Mouse (Mus musculus): ENCODE results near the gene Irf3. TPM values are rescaled to one million over a fixed set of nuclear protein-coding genes. Genes with fewer than 3 reads are reported as not detected.
"Not testable (repeated sequence)": the region's sequence is repeated elsewhere in the genome, so short reads cannot be mapped to it uniquely, and the experiment has no call there.

Irf3 gene
- total RNA-seq, 1 experiment from 2014 or later, result 138 TPM

DNA sequence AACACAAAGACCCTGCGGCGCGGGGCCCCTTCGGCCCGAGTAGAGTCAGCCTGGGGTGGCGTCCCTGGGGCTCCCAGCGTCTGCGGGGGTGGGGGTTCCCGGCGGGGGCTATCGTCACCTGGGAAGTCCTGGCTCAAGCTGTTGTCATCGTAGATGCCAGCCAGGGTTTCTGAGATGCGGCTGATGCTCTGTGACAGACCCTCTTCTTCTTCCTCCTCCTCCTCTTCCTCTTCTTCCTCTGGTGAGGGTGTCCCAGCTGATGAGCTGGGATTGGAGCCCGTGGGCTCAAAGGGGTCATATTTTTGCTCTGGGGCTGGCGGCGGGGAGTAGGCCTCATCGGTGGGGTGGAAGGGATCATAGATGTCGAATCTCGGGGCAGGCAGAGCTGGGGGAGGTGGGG is 11.0 kb downstream of the Irf3 start:
- no peak for DNase-seq

DNA sequence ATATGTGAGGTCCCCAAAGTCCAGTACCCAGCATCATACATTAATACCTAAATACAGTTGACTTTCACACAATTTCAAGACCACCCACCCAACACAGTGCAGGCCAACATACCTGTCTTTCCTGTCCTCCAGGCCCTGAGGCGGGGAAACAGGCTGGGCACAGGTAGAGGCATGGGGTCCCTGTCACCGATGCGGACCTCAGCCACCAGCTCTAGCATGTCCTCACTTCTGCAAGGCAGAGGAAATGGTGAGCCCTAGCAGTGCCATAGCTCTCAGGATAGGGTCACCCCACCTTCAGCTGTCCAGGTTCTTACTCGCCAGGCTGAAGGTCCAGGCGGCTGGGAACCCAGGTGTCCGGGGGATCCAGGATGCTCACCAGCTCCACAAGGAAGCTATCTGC is 14.6 kb downstream of the Irf3 start:
- no peak for DNase-seq

DNA sequence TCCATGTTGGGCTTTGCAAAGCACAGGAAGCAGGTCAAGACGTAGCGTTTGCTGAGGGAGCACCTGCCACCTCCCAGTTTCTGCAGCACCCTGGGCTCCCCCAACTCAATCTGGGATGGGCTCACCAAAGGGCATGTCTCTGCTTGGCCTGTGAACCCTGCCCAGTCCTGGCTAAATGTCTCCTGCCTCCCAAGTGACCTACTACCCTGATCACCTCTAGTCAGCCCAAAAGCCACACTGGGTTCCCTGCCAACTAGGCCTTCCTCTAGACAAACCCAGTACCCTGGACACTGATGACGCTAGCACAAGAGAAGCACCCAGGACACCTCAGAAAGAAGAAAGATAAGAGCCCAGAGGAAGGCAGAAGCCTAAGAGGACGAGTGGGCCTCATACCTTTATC is 15.4 kb downstream of the Irf3 start:
- no peak for DNase-seq

DNA sequence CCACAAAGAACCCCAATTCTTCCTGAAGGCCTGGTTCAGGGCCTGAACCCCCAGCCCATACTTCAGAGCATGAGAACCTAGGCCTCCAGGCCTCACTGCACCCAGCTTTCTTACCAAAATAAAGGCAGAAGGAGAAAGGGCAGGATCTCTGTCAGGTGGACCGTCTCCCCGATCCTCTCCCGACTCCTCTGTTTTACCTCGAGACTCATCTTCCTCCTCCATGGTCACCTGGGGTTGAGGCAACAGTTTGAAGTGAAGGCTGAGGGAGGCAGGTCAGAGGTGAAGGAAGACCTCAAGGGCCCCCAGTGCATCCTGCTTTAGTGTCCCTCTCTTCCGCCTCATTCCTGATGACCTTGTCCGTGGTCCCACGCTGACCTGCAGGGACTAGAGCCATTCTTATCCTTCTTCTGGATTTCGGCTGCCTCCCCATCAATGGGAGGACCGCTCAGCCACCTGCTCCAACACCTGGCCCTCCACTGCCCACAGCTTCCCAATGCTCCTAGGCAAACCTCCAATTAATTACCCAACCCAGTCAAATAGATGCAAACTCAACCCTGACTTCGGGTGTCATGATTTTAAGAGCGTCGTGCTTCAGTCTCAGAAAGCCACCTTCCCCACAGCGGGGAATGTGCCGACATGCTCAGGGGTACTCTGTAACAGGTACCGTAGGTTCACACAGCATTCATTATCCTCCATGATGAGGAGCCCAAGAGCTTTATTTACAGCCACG is 16.1 kb downstream of the Irf3 start:
- no peak for DNase-seq

DNA sequence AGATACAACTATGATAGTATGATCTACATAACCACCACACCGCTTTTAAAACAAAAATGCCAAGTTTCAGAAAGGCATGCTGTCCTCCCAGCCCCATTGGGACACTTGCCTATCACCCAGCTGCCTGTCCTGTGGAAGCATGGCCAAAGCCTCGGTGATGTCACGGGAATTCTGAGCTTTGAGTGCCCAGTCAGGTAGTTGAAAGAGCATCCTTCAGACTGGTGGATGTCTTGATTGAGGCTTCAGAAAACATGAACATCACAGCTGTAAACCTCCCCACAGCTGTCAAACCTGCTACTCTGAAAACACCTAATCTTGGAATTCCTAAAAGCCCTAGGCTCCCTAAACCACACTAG is 16.6 kb downstream of the Irf3 start:
- no peak for DNase-seq

DNA sequence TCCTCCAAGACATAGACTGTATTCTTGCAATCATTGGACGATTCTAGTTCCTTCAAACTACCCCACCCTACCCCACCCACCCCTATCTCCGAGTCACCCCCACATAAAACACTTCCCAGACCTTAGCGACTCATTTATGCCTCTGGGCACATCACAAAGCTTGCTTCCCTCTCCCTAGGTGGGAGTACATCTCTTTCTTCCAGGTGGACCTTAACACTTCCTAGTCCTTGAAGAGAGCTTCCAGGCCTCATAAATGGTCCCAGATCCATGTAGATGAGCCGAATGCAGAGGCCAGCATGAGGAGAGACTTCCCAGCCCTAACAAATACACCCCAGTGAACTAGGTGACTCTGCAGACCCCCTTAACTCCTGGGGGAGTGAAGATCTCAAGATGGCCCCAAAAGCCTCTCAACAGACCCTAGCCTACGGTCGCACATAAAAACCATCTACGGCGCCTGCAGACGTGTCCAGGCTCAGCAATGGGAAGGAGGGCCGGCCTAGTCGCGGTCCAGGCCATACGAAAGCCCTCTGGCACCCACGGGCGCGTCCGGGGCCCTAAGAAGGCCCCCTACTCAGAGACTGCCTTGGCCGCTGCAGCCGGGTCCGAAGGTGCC is 18.0 kb downstream of the Irf3 start:
- DNase-seq, result no peak

DNA sequence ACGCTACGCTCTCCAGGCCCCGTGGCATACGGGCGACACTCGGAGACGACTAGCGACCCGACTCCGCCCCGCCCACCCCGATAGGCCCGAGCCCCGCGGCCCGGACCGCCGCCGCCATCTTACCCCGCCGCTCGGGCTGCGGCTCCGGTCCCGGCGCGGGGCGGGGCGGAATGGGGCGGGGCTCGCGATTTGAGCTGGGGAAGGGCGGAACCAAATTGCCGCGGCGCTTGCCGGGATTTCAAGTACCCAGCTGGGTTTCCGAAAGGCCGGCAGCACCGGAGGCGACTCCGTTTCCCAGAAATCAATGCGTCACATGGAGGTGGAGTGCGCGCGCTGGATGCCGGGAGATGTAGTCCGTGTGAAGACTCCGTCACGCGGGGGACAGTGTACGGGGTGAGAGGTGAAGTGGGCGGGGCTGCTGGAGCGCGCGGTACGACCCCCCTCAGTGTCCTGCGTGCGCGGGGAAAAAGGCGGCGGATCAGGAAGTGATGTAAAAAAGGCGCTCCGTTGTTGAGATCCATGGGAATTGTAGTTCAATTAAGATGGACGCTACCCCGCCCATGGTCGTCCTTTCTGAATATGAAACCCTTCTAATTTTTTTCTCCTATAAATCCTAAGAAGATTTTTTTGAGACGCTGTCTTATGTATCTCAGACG is 18.6 kb downstream of the Irf3 start, which contains the start of gene Scaf1:
TSS of gene Scaf1 (minus strand) at position 407 of the 656 bp plus-strand sequence.
- DNase-seq, result peak; percentile 98

DNA sequence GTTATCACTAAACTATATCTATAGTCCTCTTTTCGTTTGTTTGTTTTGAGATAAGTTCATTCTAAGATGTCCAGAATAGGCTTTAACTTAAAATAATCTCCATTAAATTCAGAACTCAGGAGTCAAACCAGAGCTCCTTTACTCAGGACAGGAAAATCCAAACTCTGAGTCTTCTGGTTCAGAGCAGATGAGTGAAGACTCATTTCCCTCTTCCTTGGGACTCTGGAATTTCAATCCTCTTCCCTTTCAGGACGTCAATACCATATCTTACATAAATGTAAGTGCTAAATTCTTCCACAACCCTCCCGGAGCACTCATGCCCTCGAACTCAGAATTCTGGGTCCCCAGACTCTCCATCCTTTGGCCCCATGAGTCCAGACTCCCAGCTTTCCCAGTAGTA is 19.3 kb downstream of the Irf3 start:
- DNase-seq, result no peak

DNA sequence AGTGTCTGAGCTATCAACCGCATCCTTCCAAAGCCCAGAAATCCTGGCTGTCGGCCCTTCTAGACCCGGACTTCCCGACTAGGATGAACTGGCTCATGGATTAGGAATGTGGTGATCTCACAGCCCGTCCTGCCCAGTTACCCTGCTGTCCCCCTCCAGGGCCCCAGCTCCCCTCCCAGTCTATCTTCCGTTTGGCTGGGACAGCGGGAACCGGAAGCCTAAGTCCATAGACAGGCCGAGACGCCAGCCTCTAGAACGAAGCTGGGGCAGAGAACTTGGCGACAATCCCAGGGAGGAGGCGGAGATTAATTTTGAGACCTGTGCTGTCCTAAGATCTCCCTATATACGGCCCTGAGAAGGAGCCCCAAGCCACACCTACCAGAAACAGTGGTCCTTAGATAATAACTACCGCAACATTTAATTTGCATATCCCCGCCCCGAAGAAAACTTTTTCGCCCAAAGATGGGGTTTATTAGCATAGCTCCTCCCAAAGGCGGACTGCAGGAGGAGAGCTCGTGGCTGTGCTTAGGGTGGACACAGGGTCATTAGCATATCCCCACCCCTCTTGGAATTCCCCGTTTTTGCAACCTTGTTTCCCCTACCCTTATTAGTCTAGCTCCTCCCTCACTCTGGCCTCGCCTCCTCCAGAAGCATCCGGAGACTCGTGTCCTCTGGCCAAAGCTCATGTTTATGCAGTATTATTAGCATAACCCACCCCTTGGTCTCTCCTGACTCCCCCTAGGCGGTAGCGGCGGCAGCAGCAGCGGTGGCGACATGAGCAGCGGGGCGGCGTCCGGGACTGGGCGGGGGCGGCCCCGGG is 20.0 kb downstream of the Irf3 start, which contains the start of gene Rras:
TSS of gene Rras (plus strand) at position 720 of the 820 bp plus-strand sequence.
- DNase-seq, result peak; percentile 85

DNA sequence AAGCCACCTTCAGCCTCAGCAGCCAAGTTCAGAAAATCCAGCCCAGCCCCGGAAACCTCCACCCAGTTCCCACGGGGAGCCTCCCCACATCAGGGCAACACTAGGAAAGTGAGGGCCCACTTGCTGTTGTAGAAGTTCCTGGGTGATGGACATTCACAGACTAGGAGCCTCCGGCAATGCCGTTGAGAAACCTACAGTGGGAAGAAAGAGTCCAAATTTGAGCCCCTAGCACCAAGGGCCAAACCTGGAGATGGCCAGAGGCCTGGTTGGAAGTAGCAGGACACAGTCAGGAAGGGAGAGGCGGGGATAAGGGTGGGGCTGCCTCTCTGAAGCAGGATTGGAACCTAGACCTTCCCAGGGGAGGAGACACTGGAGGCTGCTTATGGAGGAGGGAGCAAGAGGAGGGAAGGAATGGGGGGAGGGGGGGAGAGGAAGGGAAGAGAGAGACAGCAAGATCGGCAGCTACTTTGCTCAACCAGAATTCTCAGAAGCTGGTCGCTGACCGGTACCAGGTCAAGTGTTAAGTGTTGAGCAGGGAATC is 21.7 kb downstream of the Irf3 start:
- peak; percentile 52 for DNase-seq

DNA sequence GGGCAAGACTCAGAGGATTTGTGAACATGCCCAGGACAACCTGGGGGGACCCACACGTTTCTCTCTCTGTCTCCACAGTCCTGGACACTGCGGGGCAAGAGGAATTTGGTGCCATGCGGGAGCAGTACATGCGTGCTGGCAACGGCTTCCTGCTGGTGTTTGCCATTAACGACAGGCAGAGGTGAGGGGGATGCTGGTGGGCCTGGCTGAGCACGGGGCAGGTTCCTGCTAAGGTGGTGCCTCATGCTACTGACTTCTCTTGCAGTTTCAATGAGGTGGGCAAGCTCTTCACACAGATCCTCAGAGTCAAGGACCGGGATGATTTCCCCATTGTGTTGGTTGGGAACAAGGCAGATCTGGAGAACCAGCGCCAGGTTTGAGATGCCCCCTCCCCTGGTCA is 22.8 kb downstream of the Irf3 start:
- DNase-seq, result no peak

DNA sequence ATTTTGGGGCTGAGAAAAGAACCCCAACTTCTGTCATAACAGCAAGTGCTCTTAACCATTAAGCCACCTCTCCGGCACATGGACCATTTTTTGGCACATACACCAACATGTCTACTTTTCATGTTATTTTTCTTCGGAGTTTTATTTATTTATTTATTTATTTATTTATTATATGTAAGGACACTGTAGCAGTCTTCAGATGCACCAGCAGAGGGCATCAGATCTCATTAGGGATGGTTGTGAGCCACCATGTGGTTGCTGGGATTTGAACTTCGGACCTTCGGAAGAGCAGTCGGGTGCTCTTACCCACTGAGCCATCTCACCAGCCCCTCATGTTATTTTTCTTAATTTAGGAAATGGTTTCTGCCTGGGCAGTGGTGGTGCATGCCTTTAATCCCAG is 26.3 kb downstream of the Irf3 start:
- not testable (repeated sequence) for DNase-seq

DNA sequence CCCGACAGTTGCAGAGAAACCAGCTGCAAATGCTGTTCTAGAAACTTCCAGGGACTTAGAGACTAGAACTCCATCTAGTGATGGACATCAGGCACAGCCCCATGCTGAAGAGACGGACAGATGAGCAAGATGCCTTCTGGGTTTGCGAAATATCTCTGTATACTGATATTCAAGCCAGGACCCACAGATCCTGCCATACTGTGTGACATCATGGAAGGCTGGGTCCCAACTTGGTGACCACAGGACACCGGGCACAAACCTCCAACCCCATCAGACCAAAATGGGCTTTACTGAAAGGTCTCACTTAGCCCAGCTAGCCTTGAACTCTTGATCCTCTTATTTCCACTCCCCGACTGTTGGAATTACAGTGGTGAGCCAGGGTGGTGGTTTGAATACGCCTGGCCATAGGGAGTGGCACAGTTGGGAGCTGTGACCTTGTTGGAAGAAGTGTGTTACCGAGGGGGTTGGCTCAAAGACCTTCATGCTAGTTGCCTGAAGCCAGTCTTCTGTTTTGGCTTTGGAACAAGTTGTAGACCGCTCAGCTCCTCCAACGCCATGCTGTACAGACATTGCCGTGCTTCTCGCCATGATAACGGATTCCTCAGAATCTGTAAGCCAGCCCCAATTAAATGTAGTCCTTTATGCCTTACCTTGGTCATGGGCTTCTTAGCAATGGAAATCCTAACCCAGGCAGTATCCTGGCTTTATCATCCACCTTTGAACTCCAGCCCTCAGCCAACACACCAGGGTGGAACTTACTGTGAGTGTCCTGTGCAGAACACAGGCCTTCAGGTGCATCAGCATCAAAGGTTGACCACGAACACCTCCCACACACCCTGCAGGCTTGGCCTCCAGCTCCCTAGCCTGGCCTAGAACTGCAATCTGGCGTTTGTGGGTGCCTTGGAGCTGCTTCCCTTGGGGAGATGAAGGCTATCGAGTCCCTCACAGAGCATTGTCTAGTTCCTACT is 27.1 kb downstream of the Irf3 start:
- DNase-seq, result no peak

DNA sequence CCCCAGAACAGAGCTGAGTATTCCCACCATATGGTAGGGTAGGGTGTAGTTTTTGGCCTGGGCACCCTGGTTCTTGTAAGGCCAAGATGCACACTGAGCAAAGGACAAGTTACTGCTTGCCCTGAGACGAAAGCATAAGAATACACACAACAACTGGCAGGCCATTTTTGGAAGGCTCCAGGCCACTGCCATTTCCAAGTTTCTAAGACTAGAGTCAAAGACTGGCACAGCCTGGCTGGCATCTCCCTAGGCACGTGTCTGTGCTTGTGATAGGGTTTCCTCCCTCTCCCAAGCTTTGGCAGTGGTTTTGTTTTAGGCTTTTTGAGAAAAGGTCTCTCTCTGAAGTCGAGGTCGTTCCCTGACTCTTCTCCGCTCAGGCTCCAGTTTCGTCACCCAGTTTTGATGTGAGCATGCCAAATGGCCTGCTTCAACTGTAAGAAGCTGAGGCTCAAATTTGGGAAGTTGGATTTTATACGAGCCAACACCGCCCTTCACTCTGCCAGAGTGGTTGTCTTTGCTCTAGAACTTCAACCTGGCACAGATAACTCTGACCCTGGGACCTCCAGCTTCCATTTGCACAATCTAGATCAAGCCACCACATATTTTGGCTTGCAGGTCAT is 28.3 kb downstream of the Irf3 start:
- DNase-seq, result peak; percentile 58

DNA sequence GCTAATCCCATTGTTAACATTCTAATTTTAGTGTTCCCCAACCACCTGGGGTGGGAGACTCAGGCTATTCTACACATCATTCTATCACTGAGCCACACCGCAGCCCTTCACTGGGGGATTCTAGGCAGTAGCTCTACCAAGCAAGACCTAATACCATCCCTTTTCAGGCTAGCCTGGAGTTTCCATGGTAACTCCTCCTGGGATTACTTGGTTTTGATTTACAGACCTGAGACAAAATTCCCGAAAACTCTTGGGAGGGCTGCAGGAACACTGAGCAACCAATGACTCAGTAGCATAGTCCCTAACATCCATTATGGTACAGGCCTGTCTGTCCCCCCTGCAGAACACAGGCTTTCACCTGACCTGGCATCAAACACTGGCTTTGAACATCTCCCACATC is 28.8 kb downstream of the Irf3 start:
- DNase-seq, result no peak

DNA sequence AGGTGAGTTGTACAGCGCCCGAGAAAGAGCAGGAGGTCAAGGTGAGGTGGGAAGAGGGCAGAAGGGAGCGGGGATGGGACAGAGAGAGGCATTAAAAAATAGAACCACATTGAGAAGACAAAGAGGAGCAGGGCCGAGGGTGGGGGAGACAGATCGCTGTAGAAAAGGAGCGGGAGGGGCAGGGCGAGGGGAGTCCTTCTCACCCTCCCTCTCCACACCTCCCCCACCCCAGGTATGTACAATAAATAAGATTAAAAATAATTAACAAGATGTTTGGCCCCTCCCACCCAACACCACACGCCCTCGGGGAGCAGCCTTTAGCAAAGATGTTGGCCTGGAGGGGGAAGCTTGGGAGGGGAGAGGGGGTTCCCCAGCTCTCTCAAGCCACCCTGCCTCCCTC is 30.3 kb downstream of the Irf3 start:
- no peak for DNase-seq

DNA sequence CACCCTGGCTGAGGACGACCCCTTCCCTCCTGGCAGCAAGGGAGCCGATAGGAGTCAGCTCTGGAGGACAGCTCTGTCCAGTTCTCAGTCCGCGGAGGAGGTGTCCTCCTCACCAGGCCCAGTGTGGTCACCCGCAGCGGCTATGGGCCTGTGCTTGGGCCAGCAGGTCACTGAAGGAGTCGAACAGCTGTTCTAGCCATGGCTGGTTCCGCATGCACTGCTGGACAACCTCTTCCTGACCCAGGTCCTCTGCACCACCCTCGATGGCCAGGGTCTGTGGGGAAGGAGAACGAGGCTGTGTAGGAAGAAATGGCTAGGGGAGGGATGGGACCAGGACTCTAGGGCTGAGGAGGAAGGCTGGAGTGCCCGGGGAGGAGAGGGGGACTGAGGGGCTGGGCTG is 30.9 kb downstream of the Irf3 start:
- DNase-seq, result no peak

DNA sequence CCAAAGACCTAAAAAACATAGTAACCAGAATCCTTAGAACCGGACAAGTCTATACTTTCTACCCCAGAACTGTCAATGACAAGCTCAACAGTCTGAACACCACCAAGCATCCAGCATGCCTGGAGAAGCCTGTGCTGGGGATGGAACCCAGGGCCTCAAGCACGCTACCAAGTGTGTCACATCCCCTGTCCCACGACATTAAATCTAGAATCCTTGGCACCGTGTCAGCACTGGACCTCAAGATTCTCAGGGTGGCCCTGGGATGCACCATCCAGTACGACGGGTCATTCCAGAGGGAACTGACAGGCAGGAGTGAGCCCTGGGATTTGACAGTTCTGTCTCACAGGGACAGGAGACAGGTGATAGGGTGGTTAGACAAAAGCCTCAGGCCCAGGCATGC is 32.5 kb downstream of the Irf3 start:
- DNase-seq, result no peak

DNA sequence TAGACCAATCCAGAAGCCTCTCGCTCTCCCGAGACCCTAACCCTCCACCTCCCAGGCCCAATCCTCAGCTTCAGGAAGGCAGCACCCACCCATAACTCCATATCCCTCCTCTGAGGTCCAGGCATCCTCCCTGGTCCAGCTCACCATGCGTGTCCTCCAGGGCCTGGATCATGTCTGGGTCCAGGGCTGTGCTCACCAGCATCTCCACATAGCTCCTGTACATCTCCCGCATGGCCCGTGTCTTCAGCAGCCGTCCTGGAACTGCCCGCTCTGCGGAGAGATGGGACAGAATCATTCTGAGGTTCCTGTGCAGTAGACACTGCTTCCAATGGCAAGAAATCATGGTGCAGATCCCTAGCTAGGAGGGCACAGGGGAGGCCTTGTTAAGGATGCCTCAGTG is 33.4 kb downstream of the Irf3 start:
- no peak for DNase-seq

DNA sequence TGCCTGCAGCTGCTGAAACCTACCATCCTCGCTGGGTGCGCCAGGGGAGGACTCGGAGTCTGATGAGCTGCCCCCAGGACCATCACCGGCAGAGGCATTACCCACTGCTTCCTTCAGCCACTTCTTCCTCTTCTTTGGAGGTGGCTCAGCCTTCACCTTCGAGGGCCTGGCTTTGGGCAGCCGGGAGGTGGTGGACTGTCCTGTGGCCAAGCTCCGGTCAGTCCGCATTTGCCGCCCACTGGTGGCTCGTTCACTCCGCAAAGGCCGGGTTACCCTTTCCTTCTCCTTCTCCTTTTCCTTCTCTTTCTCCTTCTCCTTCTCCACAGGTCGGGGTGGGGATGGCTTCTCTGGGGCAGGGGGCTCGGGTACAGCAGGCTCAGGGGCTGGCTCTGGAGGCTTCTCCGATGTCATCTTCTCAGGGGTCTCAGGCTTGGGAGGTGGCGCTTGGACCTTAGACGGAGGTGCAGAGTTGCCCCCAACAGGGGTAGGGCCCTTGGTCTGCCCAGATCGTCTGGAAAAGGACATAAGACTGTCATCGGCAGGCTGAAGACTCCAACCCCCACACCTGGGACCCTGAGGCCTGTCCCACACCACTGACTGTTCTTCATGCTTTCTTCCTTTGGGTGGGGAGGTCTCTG is 36.4 kb downstream of the Irf3 start:
- no peak for DNase-seq

Data from adrenal gland, postnatal 25 days (tissue).